Mouse (Mus musculus) erythroblast, embryonic 14.5 days (primary cell): Measurements from ENCODE around the gene Smim11. TPM values are rescaled to one million over a fixed set of nuclear protein-coding genes. Genes with fewer than 3 reads are reported as not detected.

Experiments
- H3K27me3 ChIP-seq: 2 replicates; pipeline ENCODE4 v1.6.1; 2012; ENCODE audit warnings: inconsistent platforms; ENCODE audit not compliant: control insufficient read depth
- H3K36me3 ChIP-seq: 2 replicates; pipeline ENCODE4 v1.6.1; 2012; ENCODE audit warnings: mild to moderate bottlenecking, inconsistent platforms; ENCODE audit not compliant: control insufficient read depth
- H3K4me1 ChIP-seq: 2 replicates; pipeline ENCODE4 v1.6.1; 2012; ENCODE audit warnings: inconsistent platforms; ENCODE audit not compliant: control insufficient read depth
- H3K4me3 ChIP-seq: replicated peaks from 2 replicates; pipeline ENCODE3; 2012; ENCODE audit warnings: moderate library complexity, mild to moderate bottlenecking, inconsistent platforms
- H3K9me3 ChIP-seq: 2 replicates; pipeline ENCODE4 v1.6.1; 2012; ENCODE audit warnings: low read length, inconsistent platforms, mixed read lengths; ENCODE audit not compliant: control insufficient read depth
- GATA1 ChIP-seq: IDR thresholded peaks from 2 replicates; pipeline ENCODE4 v1.6.1; 2012; ENCODE audit warnings: low read length, inconsistent platforms, mixed read lengths
- TAL1 ChIP-seq: IDR thresholded peaks from 3 replicates; pipeline ENCODE4 v1.6.1; 2012; ENCODE audit warnings: low read length, inconsistent platforms, mixed read lengths
- polyA plus RNA-seq: library from polyadenylated mRNA; stranded (reverse); fragments of >175 nt; gene quantifications from 2 replicates; pipeline ENCODE4 v1.2.3, GENCODE M21; 2012

The Smim11 gene
- polyA plus RNA-seq, 1 experiment, result 0.94 TPM

DNA sequence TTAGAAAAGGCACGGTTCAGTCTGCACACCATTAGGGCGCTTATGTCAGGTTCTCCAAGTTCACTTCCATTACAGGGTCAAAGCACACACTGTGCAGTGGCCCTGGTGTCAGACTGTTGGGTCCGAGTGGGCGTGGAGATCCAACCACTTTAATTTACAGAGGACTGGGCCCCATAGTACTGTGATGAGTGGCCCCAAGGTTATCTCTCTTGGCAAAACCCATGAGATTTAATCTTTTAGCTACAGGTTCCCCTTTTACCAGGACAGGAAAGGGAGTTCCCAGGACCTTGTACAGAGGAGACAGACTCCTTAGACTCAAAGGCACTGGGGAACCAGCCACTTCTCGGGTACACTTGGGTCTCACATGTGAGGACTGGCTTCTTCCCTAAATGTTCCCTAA, 54.3 kb downstream of the Smim11 start:
- H3K36me3 ChIP-seq, result no peaks in the 10 kb centered on the region
- TF ChIP-seq TAL1 (no peak), GATA1 (no peak)
- peaks cover 6% of the 10 kb centered on the region for H3K4me1 ChIP-seq
- H3K4me3 ChIP-seq, result no peak overlapping the region
- H3K9me3 ChIP-seq, result no peaks in the 10 kb centered on the region
- peaks cover 8% of the 10 kb centered on the region for H3K27me3 ChIP-seq

DNA sequence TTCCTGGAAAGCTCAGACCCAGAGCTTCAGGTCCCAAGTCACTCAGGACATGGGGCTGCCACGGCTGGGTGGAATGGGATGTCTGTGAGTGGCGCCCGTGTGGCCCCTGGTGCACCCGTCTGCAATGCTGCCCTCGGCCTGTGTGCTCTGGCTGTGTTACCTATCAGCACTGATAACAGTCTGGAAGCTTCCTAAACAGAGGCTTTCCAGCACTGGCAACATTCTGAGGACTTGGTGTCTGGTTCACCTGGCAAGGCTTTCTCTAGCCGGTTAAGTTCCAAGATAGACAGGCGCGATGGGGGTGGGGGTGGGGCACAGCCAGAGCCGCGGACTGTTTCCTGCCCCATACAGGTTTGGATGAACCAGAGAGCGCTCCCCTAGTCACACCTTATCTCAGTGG, 54.9 kb downstream of the Smim11 start:
- Histone ChIP-seq H3K9me3 (no peaks in the 10 kb centered on the region), H3K36me3 (no peaks in the 10 kb centered on the region), H3K4me1 (peaks cover 6% of the 10 kb centered on the region), H3K4me3 (no peak overlapping the region), H3K27me3 (peaks cover 14% of the 10 kb centered on the region)
- TF ChIP-seq GATA1 (no peak), TAL1 (no peak)

DNA sequence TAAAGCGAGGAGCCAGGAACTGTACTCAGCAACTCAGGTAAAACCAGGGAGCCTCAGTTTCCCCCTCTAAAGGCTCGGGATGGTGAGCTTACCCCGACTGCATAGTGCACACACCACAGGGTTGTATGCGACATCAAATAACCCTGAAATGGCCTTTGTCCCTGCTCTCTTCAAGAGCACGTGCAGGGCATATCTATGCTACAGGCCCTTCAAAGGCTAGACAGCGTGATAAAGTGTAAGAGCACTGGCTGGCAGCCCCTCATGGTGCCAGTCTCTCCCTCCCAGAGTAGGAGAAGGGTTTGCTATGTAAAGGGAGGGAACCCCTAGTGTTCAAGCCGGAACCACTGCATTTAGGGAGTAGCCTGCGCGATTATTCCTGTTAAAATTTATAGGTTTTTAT, 55.9 kb downstream of the Smim11 start:
- Histone ChIP-seq H3K4me1 (peaks cover 6% of the 10 kb centered on the region), H3K9me3 (no peaks in the 10 kb centered on the region), H3K4me3 (no peak overlapping the region), H3K27me3 (peaks cover 14% of the 10 kb centered on the region), H3K36me3 (no peaks in the 10 kb centered on the region)
- TF ChIP-seq GATA1, result no peak
- no peak for TF ChIP-seq TAL1

DNA sequence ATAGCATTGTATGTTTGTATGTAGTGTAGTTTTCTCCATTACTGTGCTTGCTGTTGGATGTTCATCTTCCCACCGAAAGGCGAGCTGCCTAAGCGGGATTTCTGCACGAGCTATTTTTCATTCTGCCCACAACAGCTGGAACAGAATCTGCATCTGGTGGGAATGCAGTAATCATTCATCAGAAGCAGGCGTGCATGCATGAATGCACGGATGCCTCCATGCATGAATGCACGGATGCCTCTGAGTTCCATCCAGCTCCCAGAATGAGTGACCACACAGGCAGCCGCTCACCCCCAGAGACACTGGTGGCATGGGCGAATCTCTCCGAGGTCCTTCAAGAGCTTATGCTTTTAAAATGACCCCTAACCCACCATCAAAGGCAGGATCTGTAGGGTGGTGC, 56.5 kb downstream of the Smim11 start:
- Histone ChIP-seq H3K9me3 (no peaks in the 10 kb centered on the region), H3K4me1 (peaks cover 6% of the 10 kb centered on the region), H3K36me3 (no peaks in the 10 kb centered on the region), H3K4me3 (no peak overlapping the region), H3K27me3 (peaks cover 14% of the 10 kb centered on the region)
- TF ChIP-seq TAL1, result no peak
- TF ChIP-seq GATA1, result no peak

DNA sequence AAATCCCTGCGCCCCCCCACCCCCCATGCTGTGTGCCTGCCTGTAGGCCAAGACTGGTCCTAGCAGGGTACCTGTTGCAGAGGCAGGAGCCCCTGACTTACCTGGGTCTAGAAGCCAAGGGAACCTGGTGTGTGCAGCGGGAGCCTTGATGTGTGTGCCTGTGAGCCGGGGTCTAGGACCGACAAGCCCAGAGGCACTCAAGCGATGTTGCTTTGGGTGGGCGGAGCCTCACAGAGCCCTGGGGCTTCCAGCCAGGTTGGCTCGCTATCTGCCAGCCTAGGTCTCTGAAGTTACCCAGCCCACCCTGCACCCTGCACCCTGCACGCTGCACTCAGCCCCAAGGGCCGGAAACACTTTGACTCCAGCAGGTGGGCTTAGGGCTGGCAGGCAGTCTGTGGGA, 57.6 kb downstream of the Smim11 start:
- Histone ChIP-seq H3K9me3 (no peaks in the 10 kb centered on the region), H3K4me3 (no peak overlapping the region), H3K27me3 (peaks cover 14% of the 10 kb centered on the region), H3K36me3 (no peaks in the 10 kb centered on the region), H3K4me1 (peaks cover 6% of the 10 kb centered on the region)
- TF ChIP-seq TAL1 (no peak), GATA1 (no peak)

DNA sequence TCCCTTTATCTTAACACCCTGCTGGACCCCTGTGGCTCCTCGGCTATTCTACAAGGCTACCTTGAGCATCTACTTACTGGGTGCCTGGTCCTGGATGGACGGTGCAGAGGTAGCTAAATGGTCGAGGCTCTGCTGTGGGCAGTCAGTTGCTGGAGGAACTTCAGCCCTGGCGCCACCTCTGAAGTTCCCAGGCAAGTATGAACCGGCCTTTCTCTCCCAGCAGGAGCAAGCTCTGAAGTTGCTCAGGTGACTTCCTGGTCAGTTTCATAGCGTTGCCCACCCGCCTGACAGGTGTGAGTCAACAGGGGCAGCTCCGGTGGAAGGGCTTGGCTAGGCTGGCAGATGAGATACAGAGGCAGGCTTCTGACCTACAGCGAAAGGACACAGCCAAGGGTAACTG, 58.1 kb downstream of the Smim11 start, which contains the start of gene Kcne1:
Gene Kcne1 (minus strand): TSS at position 240 of the 400 bp plus-strand sequence.
- no peaks in the 10 kb centered on the region for H3K36me3 ChIP-seq
- peaks cover 6% of the 10 kb centered on the region for H3K4me1 ChIP-seq
- no peak within 1 kb of the TSS for H3K4me3 ChIP-seq
- no peaks in the 10 kb centered on the region for H3K9me3 ChIP-seq
- TF ChIP-seq TAL1, result no peak
- peaks cover 14% of the 10 kb centered on the region for H3K27me3 ChIP-seq

DNA sequence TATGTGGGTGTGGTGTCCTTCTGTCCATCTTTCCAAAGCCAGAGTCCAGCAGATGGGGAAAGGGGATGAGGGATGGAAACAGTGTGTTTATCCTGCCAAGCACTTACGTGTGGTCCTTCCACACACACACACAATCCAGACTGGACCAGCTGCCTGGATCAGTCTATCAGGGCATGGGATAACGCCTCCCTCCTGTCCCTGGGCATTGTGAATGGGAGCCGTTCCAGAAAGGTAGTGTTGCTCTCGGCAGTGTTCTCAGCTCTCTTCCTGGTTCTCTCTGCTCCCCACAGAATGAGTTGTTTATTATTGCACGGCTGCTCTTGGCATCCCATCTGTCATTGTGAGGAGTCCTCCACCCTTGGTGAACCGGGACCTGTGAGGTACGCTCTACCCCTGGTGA, 59.6 kb downstream of the Smim11 start:
- Histone ChIP-seq H3K36me3 (no peaks in the 10 kb centered on the region), H3K4me3 (no peak overlapping the region), H3K4me1 (peaks cover 3% of the 10 kb centered on the region), H3K9me3 (no peaks in the 10 kb centered on the region), H3K27me3 (peaks cover 15% of the 10 kb centered on the region)
- TF ChIP-seq TAL1 (no peak), GATA1 (no peak)

Other genes with a start within 250 kb of the Smim11 start
- gene Mrps6, start 243.0 kb upstream of the Smim11 start, polyA plus RNA-seq, result 0.19 TPM in 1 of 2 replicates, not detected in the other
- gene Gm49711, start 243.0 kb upstream of the Smim11 start, polyA plus RNA-seq, result 0.13 TPM in 1 of 2 replicates, not detected in the other
- not detected in 2 replicates for gene Slc5a3, start 243.0 kb upstream of the Smim11 start, polyA plus RNA-seq
- not detected in 2 replicates for gene Kcne2, start 8.9 kb upstream of the Smim11 start, polyA plus RNA-seq
- not detected in 2 replicates for gene Fam243, start 20.2 kb downstream of the Smim11 start, polyA plus RNA-seq
- gene Kcne1, start 58.2 kb downstream of the Smim11 start, polyA plus RNA-seq, result not detected in 2 replicates
- gene Rcan1, start 169.6 kb downstream of the Smim11 start, polyA plus RNA-seq, result 1.4 and 1.7 TPM in 2 replicates
- not detected in 2 replicates for gene Clic6, start 184.4 kb downstream of the Smim11 start, polyA plus RNA-seq